Mouse (Mus musculus) C2C12 (cell line): ENCODE data around the gene Btn2a2.

Source experiments
- CEBPB ChIP-seq: IDR thresholded peaks from one replicate; pipeline ENCODE4 v1.6.1; 2011; ENCODE audit warnings: low read depth, mild to moderate bottlenecking, control low read depth, moderate library complexity
- CTCF ChIP-seq: IDR thresholded peaks from one replicate; pipeline ENCODE4 v1.5.1; 2011; ENCODE audit not compliant: control insufficient read depth, insufficient read depth, insufficient read length
- FOSL1 ChIP-seq: IDR thresholded peaks from one replicate; pipeline ENCODE4 v1.8.0; 2011; ENCODE audit warnings: mild to moderate bottlenecking, low read length; ENCODE audit not compliant: poor library complexity, insufficient read depth, severe bottlenecking
- MAX ChIP-seq: IDR thresholded peaks from one replicate; pipeline ENCODE4 v1.6.1; 2011; ENCODE audit warnings: mild to moderate bottlenecking, control low read depth
- MYOD1 ChIP-seq: IDR thresholded peaks from one replicate; pipeline ENCODE4 v1.6.1; 2011; ENCODE audit warnings: low read depth; ENCODE audit not compliant: control insufficient read depth, insufficient read length
- MYOG ChIP-seq: IDR thresholded peaks from one replicate; pipeline ENCODE4 v1.6.1; 2011; ENCODE audit not compliant: control insufficient read depth, insufficient read length; ENCODE audit errors: extremely low read depth
- USF1 ChIP-seq: IDR thresholded peaks from one replicate; pipeline ENCODE4 v1.6.1; 2011; ENCODE audit warnings: low read depth, mild to moderate bottlenecking, control low read depth, moderate library complexity

DNA sequence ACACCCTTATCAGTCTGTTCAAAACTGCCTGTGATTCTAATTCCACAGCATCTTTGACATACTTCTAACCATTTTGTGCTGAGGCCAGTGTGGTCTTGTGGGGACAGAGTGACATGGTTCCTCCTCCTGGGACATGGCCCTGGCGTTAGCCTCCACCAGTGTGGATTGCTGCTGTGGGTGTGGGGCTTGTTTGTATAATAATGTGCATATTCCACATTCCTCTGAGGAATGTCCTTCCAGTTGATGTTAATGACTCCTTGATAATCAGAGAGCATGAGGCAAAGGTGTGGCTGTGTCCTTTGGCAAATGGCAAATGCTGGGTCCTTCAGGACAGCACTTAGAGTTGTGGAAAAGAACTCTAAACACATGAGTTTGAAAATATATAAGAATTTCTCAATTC, 24.9 kb upstream of the Btn2a2 start:
- TF ChIP-seq MAX (no peak), MYOD1 (no peak), CTCF (no peak), USF1 (no peak), MYOG (no peak), CEBPB (no peak), FOSL1 (no peak)
